Mouse (Mus musculus) hindbrain, embryonic 12.5 days (tissue): ENCODE data around the gene 1810049J17Rik. TPM values are rescaled to one million over a fixed set of nuclear protein-coding genes. Genes with fewer than 3 reads are reported as not detected.

Experiments
- ATAC-seq: fragments of 200-750 bp; cut with Nextera tagmentation; 2 replicates; pipeline ENCODE4 v1.8.0; 2017; ENCODE audit warnings: moderate TSS enrichment; ENCODE audit not compliant: low FRiP score
- H3K27ac ChIP-seq: fragments of 300-500 bp; sonication (generic); 2 replicates; pipeline ENCODE4 v1.5.1; 2016; ENCODE audit warnings: mild to moderate bottlenecking
- H3K27me3 ChIP-seq: fragments of 300-500 bp; sonication (generic); 2 replicates; pipeline ENCODE4 v1.6.1; 2016; ENCODE audit warnings: mild to moderate bottlenecking
- H3K36me3 ChIP-seq: fragments of 300-500 bp; sonication (generic); 2 replicates; pipeline ENCODE4 v1.6.1; 2016; ENCODE audit warnings: mild to moderate bottlenecking
- H3K4me1 ChIP-seq: fragments of 300-500 bp; sonication (generic); 2 replicates; pipeline ENCODE4 v1.6.1; 2016
- H3K4me2 ChIP-seq: fragments of 300-500 bp; sonication (generic); replicated peaks from 2 replicates; pipeline ENCODE4 v1.6.1; 2016; ENCODE audit warnings: mild to moderate bottlenecking
- H3K4me3 ChIP-seq: fragments of 300-500 bp; sonication (generic); 2 replicates; pipeline ENCODE4 v1.5.1; 2016; ENCODE audit warnings: mild to moderate bottlenecking
- H3K9ac ChIP-seq: fragments of 300-500 bp; sonication (generic); 2 replicates; pipeline ENCODE4 v1.6.1; 2016; ENCODE audit warnings: mild to moderate bottlenecking, moderate library complexity
- H3K9me3 ChIP-seq: fragments of 300-500 bp; sonication (generic); replicated peaks from 2 replicates; pipeline ENCODE4 v1.6.1; 2016; ENCODE audit warnings: mild to moderate bottlenecking
- WGBS: fragments of 180-500 bp; shearing (Covaris S2); methylation state at CpG from one replicate; pipeline ENCODE4 v1.1.7; 2016; 5-methylcytosine and 5-hydroxymethylcytosine counted together
- polyA plus RNA-seq: library from polyadenylated mRNA; unstranded; fragments of >200 nt; fragmentation: Nextera tagmentation; extraction: Ambion mirVana; gene quantifications from 2 replicates; pipeline ENCODE4 v1.2.1, GENCODE M21; 2016

The 1810049J17Rik gene
- polyA plus RNA-seq, 1 experiment from 2014 or later: 0.80 TPM

DNA sequence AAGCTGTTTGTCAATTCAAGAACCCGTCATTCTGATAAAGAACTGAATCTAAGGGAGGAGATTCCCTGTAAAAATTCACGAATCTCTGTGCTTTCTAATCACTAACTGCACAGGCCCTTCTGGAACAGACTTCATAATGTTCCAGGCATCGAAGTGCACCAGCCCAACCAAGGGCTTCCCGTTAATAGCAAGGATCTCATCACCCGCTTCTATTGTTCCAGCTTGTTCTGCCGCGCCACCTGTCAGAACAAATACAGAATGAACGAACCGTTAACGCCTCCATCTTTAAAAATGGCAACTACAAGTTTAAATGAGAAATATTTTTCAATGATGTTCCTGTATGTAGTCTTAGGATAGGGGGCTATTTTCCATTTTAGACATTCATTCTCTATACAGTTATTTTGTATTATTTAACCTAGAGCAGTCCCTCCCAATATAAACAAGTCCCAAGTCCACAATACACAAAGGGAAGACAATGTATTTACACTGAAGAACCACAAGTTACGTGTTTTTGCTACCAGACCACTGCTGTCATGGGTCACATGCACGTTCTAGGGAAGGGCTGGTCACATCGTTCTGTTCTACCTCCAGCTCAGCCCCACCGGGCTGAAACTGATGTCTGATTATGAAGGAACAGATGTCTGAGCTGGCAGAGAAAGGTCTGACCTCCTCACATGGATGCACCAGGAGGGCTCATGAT, 40.5 kb upstream of the 1810049J17Rik start:
- no peaks in the 10 kb centered on the region for H3K27me3 ChIP-seq
- no peaks in the 10 kb centered on the region for H3K9me3 ChIP-seq
- no peak overlapping the region for H3K4me2 ChIP-seq
- H3K4me3 ChIP-seq: no peak overlapping the region
- peaks cover 17% of the 10 kb centered on the region for H3K4me1 ChIP-seq
- no peak overlapping the region for H3K27ac ChIP-seq
- H3K36me3 ChIP-seq: no peaks in the 10 kb centered on the region
- no peak for ATAC-seq
- no peak overlapping the region for H3K9ac ChIP-seq
- WGBS: 89% methylated on average over 14 of the region's 14 CpGs

DNA sequence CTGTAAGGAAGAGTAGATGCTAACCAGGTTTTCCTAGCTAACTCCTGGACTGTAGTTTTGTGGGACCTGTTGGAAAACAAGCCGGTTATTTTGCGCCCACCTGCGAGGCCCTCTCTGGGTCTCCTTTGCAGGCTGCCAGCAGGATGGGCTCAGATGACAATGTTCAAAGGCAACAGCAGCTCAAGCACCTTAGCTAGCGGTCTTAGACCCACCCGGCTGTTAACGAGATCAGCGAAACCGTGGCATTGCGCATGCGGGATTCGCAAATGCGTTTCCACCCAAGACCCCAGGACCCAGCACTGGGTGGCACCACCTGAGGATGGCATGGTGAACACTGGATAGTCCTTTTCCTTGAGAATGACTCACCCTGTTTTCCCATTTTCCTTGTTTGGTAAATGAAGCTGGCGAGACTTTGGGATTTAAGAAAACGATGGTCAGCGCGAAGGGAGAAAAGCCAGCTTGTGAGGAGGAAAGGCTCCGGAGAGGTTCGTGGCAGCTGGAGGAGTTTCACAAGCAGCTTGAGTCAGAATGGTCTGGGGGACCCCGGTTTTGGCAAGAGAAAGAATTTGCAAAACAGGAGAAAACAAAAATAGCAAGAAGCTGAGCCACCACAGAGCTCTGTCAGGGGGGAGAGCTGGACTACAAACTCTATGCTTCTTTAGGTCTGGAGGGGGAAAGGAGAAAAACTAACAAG, 39.0 kb upstream of the 1810049J17Rik start:
- H3K27me3 ChIP-seq: no peaks in the 10 kb centered on the region
- ATAC-seq: no peak
- H3K27ac ChIP-seq: no peak overlapping the region
- H3K4me3 ChIP-seq: no peak overlapping the region
- no peaks in the 10 kb centered on the region for H3K9me3 ChIP-seq
- H3K9ac ChIP-seq: no peak overlapping the region
- H3K4me1 ChIP-seq: peaks cover 4% of the 10 kb centered on the region; the same call in 1 of the 2 replicates
- 78% methylated on average over 19 of the region's 19 CpGs for WGBS
- 0 out of 2 replicates have a peak, but pooled peaks cover 8% of the 10 kb centered on the region for H3K36me3 ChIP-seq
- H3K4me2 ChIP-seq: no peak overlapping the region

DNA sequence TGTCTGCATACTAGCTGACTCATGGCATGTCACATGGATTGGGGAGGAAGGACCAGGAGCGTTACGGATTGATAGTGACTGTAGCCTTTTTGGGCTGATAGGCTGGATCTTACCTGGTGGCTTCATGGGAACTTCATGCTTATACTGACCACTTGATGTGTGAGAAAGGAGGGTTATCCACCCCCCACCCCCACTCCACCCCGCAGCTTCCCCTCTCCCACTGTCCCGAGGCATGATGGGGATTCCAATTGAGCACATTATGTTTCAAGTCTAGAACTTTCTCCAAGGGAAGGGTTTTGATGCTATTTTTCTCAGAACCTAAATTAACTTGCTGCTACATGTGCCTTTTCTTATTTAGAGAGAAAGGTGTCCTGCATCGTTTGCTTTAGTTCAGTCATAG, 36.7 kb upstream of the 1810049J17Rik start:
- no peak overlapping the region for H3K27ac ChIP-seq
- H3K4me3 ChIP-seq: no peak overlapping the region

DNA sequence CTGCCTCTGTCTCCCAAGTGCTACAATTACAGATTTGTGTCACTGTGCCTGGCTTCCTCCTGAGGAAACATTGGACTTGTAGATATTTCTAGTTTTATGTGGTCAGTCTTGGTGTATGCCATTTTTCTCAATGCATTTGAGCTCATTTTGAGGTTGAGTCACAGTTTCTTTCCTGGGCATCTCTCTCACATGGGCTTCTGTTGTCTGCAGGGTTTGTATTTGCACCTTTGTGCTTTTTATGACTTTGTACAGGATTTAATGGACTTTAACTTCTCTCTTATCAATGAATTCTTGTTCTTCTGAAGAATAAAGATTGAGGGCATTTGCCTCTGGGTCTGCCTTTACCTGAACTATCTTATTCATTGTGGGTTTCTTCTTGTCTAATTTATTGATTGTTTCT, 35.8 kb upstream of the 1810049J17Rik start:
- no peak overlapping the region for H3K4me3 ChIP-seq
- peaks cover 32% of the 10 kb centered on the region for H3K36me3 ChIP-seq
- no peaks in the 10 kb centered on the region for H3K27me3 ChIP-seq
- H3K27ac ChIP-seq: no peak overlapping the region
- no peak overlapping the region for H3K4me2 ChIP-seq
- ATAC-seq: no peak
- no peak overlapping the region for H3K9ac ChIP-seq
- H3K9me3 ChIP-seq: no peaks in the 10 kb centered on the region
- no peaks in the 10 kb centered on the region for H3K4me1 ChIP-seq

More for the DNA sequence above, 36.7 kb upstream of the 1810049J17Rik start:
- Histone ChIP-seq H3K27me3 (no peaks in the 10 kb centered on the region), H3K9ac (no peak overlapping the region), H3K4me1 (no peaks in the 10 kb centered on the region), H3K9me3 (no peaks in the 10 kb centered on the region), H3K36me3 (peaks cover 24% of the 10 kb centered on the region), H3K4me2 (no peak overlapping the region)
- ATAC-seq: no peak
- WGBS: 93% methylated on average over 5 of the region's 5 CpGs

DNA sequence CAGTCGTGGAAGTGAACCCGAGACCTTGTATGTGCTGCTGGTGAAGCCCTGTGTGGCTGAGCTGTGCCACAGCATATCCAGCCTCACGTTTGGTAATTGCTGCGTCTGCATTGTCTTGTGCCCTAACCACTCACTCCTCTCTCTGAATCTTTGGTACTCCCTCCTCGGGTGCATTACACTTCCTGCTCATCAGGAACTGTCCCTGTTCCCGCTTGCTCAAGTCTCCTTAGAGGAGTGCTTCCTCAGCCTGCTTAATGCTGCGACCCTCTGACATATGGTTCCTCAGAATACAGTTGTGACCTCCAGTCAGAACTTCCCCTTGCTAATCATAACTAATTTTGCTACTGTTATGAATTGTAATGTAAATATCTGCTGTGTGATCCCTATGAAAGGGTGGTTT, 34.2 kb upstream of the 1810049J17Rik start:
- no peak overlapping the region for H3K9ac ChIP-seq
- H3K27ac ChIP-seq: no peak overlapping the region
- no peaks in the 10 kb centered on the region for H3K4me1 ChIP-seq
- H3K4me3 ChIP-seq: no peak overlapping the region
- ATAC-seq: no peak
- no peak overlapping the region for H3K4me2 ChIP-seq
- peaks cover 39% of the 10 kb centered on the region for H3K36me3 ChIP-seq
- no peaks in the 10 kb centered on the region for H3K9me3 ChIP-seq
- 89% methylated on average over 7 of the region's 7 CpGs for WGBS
- no peaks in the 10 kb centered on the region for H3K27me3 ChIP-seq

DNA sequence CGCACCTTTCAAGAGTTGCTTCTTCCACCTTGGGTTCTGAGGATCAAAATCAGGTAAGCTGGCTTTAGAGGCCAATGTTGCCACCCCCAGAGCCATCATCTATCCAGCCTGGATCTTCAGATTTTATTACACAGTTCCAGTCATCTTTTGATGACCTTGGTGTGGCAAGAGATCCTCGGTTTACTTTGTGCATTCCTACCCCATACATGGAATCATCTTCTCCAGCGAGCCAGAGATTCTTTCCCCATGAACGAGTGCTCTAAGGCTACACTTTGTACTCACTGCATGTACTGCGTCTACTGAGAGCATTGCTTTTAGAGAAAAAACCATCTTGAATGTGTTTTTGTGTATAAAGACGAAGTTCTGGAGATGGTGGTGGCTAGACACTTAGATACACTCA, 33.6 kb upstream of the 1810049J17Rik start:
- 95% methylated on average over 6 of the region's 6 CpGs for WGBS
- H3K27me3 ChIP-seq: no peaks in the 10 kb centered on the region
- no peak overlapping the region for H3K4me2 ChIP-seq
- H3K4me3 ChIP-seq: no peak overlapping the region
- H3K4me1 ChIP-seq: no peaks in the 10 kb centered on the region
- H3K27ac ChIP-seq: no peak overlapping the region
- H3K36me3 ChIP-seq: peaks cover 39% of the 10 kb centered on the region
- no peak overlapping the region for H3K9ac ChIP-seq
- ATAC-seq: no peak
- no peaks in the 10 kb centered on the region for H3K9me3 ChIP-seq

DNA sequence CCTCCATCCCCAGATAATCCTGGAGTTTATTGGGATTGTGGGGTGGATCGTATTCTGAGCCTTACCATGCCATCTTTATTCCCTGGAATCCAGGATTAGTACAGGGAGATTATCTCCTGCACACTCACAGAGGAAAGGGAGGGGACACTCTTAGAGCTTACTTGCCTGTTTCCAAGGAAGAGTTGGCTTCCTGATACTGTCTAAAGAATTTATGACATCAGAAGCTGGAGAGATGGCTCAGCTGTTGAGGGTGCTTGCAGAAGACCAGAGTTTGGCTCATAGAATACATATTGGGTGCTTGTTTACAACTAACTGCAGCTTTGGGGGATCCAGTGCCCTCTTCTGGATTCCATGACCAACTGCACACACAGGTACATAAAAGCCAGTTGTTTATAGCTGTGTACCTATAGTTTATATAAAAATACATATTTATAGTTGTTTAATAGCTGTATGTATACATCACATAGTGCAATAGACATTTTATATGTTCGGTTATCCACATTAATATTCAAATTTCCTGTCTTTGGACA, 32.6 kb upstream of the 1810049J17Rik start:
- Histone ChIP-seq H3K4me2 (no peak overlapping the region), H3K4me3 (no peak overlapping the region), H3K9ac (no peak overlapping the region), H3K27me3 (no peaks in the 10 kb centered on the region), H3K4me1 (no peaks in the 10 kb centered on the region), H3K36me3 (peaks cover 44% of the 10 kb centered on the region), H3K27ac (no peak overlapping the region), H3K9me3 (no peaks in the 10 kb centered on the region)
- WGBS: 94% methylated on average over 2 of the region's 2 CpGs
- ATAC-seq: no peak

DNA sequence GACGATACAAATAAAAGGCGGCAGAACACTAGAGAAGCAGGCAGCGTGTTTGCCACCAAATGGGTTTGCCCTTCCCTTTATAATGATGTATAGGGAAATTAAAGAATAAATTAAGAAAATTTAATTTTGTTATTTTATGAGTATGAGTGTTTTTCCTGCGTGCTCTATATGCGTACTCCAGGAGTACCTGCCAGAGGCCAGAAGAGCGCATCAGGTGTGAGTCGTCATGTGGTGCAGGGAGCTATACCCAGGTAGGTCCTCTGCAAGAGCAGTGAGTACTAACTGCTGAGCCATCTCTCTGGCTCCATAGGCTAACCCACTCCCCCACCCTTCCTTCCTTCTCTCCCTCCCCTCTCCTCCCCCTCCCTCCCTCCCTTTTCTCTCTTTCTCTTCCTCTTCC, 29.8 kb upstream of the 1810049J17Rik start:
- H3K36me3 ChIP-seq: peaks cover 44% of the 10 kb centered on the region
- H3K9me3 ChIP-seq: no peaks in the 10 kb centered on the region
- H3K4me1 ChIP-seq: no peaks in the 10 kb centered on the region
- no peak overlapping the region for H3K4me2 ChIP-seq
- no peak overlapping the region for H3K4me3 ChIP-seq
- no peaks in the 10 kb centered on the region for H3K27me3 ChIP-seq
- no peak for ATAC-seq
- WGBS: 96% methylated on average over 7 of the region's 7 CpGs
- H3K9ac ChIP-seq: no peak overlapping the region
- no peak overlapping the region for H3K27ac ChIP-seq

DNA sequence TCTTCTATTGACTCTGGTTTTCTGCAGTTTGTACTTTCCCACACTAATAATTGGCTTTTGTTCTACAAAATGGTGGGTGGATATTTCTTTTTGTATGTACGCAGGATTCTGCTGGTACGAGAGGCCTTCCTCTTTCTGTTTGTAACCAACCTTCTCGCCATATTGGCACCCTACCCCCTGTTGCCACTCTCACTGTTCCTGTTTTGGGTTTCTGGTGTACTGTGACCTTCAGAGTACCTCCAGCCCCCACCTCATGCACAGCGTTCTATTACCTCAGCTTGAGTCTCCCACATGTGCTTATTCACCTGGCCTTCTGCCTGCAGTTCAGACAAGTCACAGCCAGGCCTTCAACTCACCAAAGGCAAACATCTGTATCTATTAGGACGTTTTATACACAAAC, 28.1 kb upstream of the 1810049J17Rik start:
- Histone ChIP-seq H3K36me3 (peaks cover 38% of the 10 kb centered on the region), H3K27me3 (no peaks in the 10 kb centered on the region), H3K9me3 (no peaks in the 10 kb centered on the region), H3K27ac (no peak overlapping the region), H3K4me2 (no peak overlapping the region), H3K4me3 (no peak overlapping the region), H3K4me1 (no peaks in the 10 kb centered on the region), H3K9ac (no peak overlapping the region)
- ATAC-seq: no peak
- WGBS: 89% methylated on average over 5 of the region's 5 CpGs

DNA sequence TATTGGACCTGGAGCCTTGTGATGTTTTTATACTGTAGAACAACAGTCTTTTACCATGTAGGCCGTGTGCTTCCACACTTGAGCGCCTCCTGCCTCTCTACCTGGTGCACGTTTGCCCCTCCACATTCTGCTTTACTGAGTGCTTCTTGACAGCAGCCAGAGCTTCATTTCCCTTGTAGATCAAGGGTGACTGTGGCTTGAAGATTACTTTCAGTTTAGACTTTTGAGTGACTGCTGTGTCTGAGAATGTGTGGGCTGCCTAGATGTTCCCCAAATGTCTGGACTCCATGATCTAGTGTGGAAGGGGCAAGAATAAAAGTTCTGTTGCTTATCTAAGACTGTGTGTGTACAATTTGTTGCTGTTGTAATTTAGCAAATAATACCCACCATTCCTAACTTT, 27.3 kb upstream of the 1810049J17Rik start:
- no peaks in the 10 kb centered on the region for H3K9me3 ChIP-seq
- peaks cover 35% of the 10 kb centered on the region for H3K36me3 ChIP-seq
- no peak overlapping the region for H3K9ac ChIP-seq
- ATAC-seq: no peak
- no peak overlapping the region for H3K4me2 ChIP-seq
- no peak overlapping the region for H3K27ac ChIP-seq
- H3K4me3 ChIP-seq: no peak overlapping the region
- H3K4me1 ChIP-seq: no peaks in the 10 kb centered on the region
- WGBS: 91% methylated on average over 3 of the region's 3 CpGs
- H3K27me3 ChIP-seq: no peaks in the 10 kb centered on the region

DNA sequence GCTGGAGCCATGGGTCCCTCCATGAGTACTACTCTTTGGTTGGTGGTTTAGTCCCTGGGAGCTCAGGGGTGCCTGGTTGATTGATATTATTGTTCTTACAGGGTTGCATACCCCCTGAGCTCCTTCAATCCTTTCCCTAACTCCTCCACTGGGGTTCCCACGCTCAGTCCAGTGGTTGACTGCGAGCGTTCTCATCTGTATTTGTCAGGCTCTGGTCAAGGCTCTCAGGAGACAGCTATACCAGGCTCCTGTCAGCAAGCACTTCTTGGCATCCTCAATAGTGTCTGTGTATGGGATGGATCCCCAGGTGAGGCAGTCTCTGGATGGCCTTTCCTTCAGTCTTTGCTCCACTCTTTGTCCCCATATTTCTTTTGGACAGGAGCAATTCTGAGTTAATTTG, 25.2 kb upstream of the 1810049J17Rik start:
- no peak overlapping the region for H3K9ac ChIP-seq
- no peak overlapping the region for H3K4me3 ChIP-seq
- H3K4me2 ChIP-seq: no peak overlapping the region
- no peak overlapping the region for H3K27ac ChIP-seq
- WGBS: 97% methylated on average over 3 of the region's 3 CpGs
- ATAC-seq: no peak
- H3K9me3 ChIP-seq: no peaks in the 10 kb centered on the region
- H3K36me3 ChIP-seq: peaks cover 30% of the 10 kb centered on the region
- no peaks in the 10 kb centered on the region for H3K4me1 ChIP-seq
- H3K27me3 ChIP-seq: no peaks in the 10 kb centered on the region

DNA sequence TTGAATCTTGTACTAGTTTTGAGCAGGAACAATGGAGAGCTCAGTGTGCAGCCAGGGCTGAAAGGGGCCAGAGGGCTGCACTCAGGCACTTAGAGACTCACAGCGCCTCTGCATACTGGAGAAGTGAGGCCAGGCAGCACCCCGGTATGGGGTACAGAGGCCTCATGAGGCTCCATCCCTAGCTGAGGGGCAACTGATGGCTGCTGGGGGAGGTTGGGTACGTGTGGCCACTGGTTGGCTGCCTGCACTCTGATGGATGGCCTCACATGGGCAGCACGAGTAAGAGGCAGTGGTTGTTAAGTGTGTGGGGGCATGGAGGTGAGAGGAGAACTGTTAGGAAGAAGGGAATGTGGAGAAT, 19.7 kb upstream of the 1810049J17Rik start:
- no peak overlapping the region for H3K27ac ChIP-seq
- 0 out of 2 replicates have a peak overlapping the region, but pooled peaks have one; percentile 29 for H3K9ac ChIP-seq
- H3K36me3 ChIP-seq: peaks cover 23% of the 10 kb centered on the region; the same call in 1 of the 2 replicates
- 36% methylated on average over 4 of the region's 4 CpGs for WGBS
- no peaks in the 10 kb centered on the region for H3K27me3 ChIP-seq
- peaks cover 11% of the 10 kb centered on the region for H3K4me1 ChIP-seq
- no peak overlapping the region for H3K4me3 ChIP-seq
- ATAC-seq: 0 out of 2 replicates have a peak, but pooled peaks have one; percentile 26
- H3K9me3 ChIP-seq: no peaks in the 10 kb centered on the region
- no peak overlapping the region for H3K4me2 ChIP-seq
